Mouse (Mus musculus): ENCODE data around the gene Cap2.

DNA sequence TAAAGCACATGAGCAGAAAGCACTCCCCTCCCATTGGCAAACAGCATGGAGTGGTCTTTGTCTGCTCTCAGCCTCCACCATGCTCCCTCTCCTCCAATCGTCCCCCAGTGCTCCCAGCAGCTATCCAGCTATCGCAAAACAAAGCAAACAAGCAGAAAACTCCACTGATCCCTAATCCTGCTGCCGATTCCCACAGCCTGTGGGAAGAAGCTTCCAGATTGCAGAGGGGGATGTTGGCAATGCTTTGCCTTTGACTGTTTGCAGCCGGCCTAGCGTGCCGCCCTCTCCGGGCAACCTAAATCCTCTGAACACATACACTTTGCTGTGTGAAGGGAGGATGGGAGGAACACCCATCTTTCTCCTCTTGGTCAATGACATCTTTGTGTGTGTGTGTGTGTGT is 83.2 kb downstream of the Cap2 start:
- TF ChIP-seq CTCF (IDR thresholded peaks at IDR 0.05; ENCODE audit: low read depth, low read length) (no peak), POLR2A (IDR thresholded peaks at IDR 0.05; ENCODE audit: borderline replicate concordance, low read depth, low read length) (no peak)

Measured in bone marrow macrophage, adult 2 months (primary cell).